Mouse (Mus musculus) forebrain, embryonic 12.5 days (tissue): ENCODE results near the gene Fndc9. TPM values are rescaled to one million over a fixed set of nuclear protein-coding genes. Genes with fewer than 3 reads are reported as not detected.

ENCODE experiments used
- ATAC-seq: fragments of 200-750 bp; cut with Nextera tagmentation; 2 replicates; pipeline ENCODE4 v1.8.0; 2017; ENCODE audit warnings: moderate TSS enrichment; ENCODE audit not compliant: low FRiP score
- H3K27ac ChIP-seq: fragments of 300-500 bp; sonication (generic); 2 replicates; pipeline ENCODE4 v1.5.1; 2016; ENCODE audit warnings: mild to moderate bottlenecking
- H3K27me3 ChIP-seq: fragments of 300-500 bp; sonication (generic); 2 replicates; pipeline ENCODE4 v1.6.1; 2016; ENCODE audit warnings: mild to moderate bottlenecking
- H3K36me3 ChIP-seq: fragments of 300-500 bp; sonication (generic); replicated peaks from 2 replicates; pipeline ENCODE4 v1.6.1; 2016; ENCODE audit warnings: mild to moderate bottlenecking
- H3K4me1 ChIP-seq: fragments of 300-500 bp; sonication (generic); 2 replicates; pipeline ENCODE4 v1.6.1; 2016
- H3K4me2 ChIP-seq: fragments of 300-500 bp; sonication (generic); 2 replicates; pipeline ENCODE4 v1.6.1; 2016; ENCODE audit warnings: mild to moderate bottlenecking, moderate library complexity
- H3K4me3 ChIP-seq: fragments of 300-500 bp; sonication (generic); replicated peaks from 2 replicates; pipeline ENCODE4 v1.5.1; 2016; ENCODE audit warnings: mild to moderate bottlenecking
- H3K9ac ChIP-seq: fragments of 300-500 bp; sonication (generic); 2 replicates; pipeline ENCODE4 v1.6.1; 2016; ENCODE audit warnings: mild to moderate bottlenecking
- H3K9me3 ChIP-seq: fragments of 300-500 bp; sonication (generic); 2 replicates; pipeline ENCODE4 v1.6.1; 2016
- WGBS: fragments of 180-500 bp; shearing (Covaris S2); methylation state at CpG from one replicate; pipeline ENCODE4 v1.1.7; 2016; 5-methylcytosine and 5-hydroxymethylcytosine counted together
- polyA plus RNA-seq: library from polyadenylated mRNA; unstranded; fragments of >200 nt; fragmentation: Nextera tagmentation; extraction: Ambion mirVana; gene quantifications from 2 replicates; pipeline ENCODE4 v1.2.1, GENCODE M21; 2016

Gene Fndc9
- polyA plus RNA-seq: 1.1 and 1.7 TPM in 2 replicates

DNA sequence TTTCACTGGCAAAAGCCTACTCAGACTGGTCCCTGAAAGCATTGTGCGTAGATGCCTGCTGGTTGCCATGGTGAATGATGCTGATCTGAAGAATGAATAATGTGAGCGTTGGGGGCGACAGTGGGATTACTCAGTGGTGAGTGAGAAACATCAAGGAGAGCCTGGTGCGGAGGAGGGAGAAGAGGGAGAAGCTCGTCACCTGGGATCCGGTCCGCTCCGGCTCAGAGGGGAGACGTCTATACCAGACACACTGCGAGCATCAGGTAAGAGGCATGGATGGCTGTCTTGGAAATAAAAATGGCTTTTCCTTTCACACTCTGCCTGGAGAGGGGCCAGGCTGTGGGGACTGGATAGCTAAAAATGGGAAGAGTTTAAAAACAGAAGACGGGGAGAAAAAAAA is at the start of gene Fndc9:
Fndc9 (plus strand) TSS at position 198 of the 400 bp plus-strand sequence.
- ATAC-seq: peak; percentile 76
- no peak within 1 kb of the TSS for H3K4me3 ChIP-seq
- 0 out of 2 replicates have a peak within 1 kb of the TSS, but pooled peaks have one; percentile 4 for H3K9ac ChIP-seq
- H3K27me3 ChIP-seq: no peaks in the 10 kb centered on the region
- H3K4me2 ChIP-seq: peak within 1 kb of the TSS; percentile 29; the same call in 1 of the 2 replicates
- 30% methylated on average over 11 of the region's 11 CpGs for WGBS
- peaks cover 38% of the 10 kb centered on the region for H3K36me3 ChIP-seq
- H3K27ac ChIP-seq: 0 out of 2 replicates have a peak within 1 kb of the TSS, but pooled peaks have one; percentile 42
- H3K9me3 ChIP-seq: no peaks in the 10 kb centered on the region
- peaks cover 20% of the 10 kb centered on the region for H3K4me1 ChIP-seq

DNA sequence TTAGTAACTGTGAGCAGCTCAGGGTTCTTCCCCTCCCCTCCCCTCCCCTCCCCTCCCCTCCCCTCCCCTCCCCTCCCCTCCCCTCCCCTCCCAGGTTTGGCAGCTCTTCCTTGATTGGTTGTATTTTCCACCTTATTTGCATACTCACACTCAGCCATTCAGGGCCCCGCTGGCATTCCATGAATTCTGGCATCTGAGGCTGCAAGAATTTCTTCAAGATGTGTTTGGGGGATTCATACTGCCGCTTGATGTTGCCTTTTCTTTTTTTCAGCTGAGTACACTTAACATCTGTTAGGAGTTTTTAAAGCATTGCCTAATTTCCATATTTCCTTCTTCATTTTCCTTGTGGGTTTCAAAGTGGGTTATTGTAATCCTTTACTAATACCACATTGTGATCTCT is 47.0 kb upstream of the Fndc9 start:
- Histone ChIP-seq H3K27ac (no peak overlapping the region), H3K4me2 (no peak overlapping the region), H3K4me1 (peaks cover 5% of the 10 kb centered on the region; the same call in 1 of the 2 replicates), H3K36me3 (0 out of 2 replicates have a peak, but pooled peaks cover 3% of the 10 kb centered on the region), H3K9ac (no peak overlapping the region), H3K9me3 (no peaks in the 10 kb centered on the region), H3K27me3 (no peaks in the 10 kb centered on the region), H3K4me3 (no peak overlapping the region)
- no peak for ATAC-seq
- 68% methylated on average over 2 of the region's 2 CpGs for WGBS

DNA sequence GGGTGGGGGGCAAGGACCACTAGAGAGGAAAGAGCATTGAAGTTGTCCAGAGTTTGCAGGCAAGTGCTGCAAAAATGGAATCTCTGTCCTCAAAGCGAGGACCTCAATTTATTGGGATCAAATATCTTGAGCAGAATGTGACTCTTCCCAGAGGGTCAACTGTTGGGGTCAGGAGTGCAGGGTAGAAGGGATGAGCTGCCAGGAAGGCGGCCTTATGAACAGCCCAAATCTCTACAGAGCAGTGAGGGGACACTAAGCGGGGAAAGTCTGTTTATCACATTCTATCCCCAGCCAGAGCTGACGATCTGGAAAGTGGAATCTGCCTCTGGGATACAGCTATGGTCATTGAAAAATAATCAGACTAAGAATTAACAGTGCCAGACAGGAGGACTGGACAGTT is 41.2 kb upstream of the Fndc9 start:
- ATAC-seq: no peak
- no peak overlapping the region for H3K4me3 ChIP-seq
- no peaks in the 10 kb centered on the region for H3K9me3 ChIP-seq

DNA sequence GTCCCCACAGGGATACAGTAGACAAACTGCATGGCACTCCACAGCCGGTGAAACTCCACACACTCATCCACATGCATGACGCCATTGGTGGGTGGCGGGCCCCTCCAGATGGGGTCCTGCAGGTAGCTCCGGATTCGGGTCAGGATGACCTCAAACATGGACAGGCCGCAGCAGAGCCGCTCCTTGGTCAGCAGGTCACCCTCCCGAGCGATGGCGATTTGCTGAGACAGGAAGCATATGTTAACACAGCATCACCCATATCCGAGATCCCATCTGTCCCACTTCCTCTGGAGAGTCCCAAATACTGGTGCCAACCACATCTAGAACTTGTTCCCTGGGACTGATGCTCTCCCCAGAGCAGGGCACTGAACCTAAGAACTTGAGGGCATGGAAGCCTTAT is 34.7 kb upstream of the Fndc9 start:
- H3K9ac ChIP-seq: no peak overlapping the region
- H3K4me1 ChIP-seq: no peaks in the 10 kb centered on the region
- H3K9me3 ChIP-seq: no peaks in the 10 kb centered on the region
- 95% methylated on average over 11 of the region's 11 CpGs for WGBS
- no peak for ATAC-seq
- no peak overlapping the region for H3K4me3 ChIP-seq
- H3K36me3 ChIP-seq: peaks cover 68% of the 10 kb centered on the region
- no peak overlapping the region for H3K27ac ChIP-seq
- H3K4me2 ChIP-seq: no peak overlapping the region
- no peaks in the 10 kb centered on the region for H3K27me3 ChIP-seq

More for the DNA sequence above, 41.2 kb upstream of the Fndc9 start:
- WGBS: 82% methylated on average over 4 of the region's 4 CpGs
- peaks cover 45% of the 10 kb centered on the region for H3K36me3 ChIP-seq
- no peak overlapping the region for H3K27ac ChIP-seq
- no peaks in the 10 kb centered on the region for H3K4me1 ChIP-seq
- no peaks in the 10 kb centered on the region for H3K27me3 ChIP-seq
- H3K4me2 ChIP-seq: no peak overlapping the region
- no peak overlapping the region for H3K9ac ChIP-seq

DNA sequence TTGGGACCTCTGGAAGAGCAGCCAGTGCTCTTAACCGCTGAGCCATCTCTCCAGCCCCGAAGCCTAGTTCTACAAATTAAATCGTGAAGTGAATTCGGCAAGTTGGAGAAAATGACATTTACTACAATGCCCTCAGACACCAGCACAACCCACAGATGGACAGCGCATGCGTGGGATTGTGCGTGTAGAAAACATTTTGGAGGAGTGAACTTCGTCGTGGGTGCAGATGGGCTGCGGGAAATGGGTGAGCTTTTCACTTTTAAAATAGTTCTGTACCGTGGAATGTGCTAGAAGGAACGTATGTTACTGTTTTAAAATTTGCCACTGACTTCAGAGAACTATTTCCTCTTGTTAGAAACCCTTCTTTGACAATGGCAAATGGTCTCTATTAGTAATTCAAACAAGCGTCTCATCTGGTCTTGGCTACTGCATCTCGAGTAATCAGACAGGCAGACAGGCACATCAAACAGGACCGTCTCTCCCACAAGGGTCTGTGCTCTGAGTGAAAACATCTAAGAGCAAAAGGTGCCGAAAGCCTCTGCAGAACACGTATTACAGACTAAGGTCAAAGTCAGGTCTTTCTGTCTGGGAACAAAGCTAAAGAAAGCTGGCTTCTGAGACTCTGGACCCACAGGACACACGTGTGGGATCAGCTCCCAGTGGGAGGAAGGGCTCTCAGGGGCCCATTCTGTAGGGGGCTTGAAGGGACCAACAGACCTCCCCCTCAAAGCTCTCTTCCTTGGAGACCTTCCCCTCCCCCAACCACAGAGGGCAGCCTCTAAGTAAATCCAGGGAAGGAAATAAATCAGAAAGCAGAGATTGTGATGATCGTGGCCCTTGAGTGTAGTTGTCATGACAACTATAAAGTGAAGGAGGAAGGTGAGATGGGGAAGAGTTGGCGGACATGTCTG is 33.4 kb upstream of the Fndc9 start:
- no peak for ATAC-seq
- WGBS: 78% methylated on average over 20 of the region's 20 CpGs
- Histone ChIP-seq H3K9ac (no peak overlapping the region), H3K27me3 (no peaks in the 10 kb centered on the region), H3K9me3 (no peaks in the 10 kb centered on the region), H3K4me1 (no peaks in the 10 kb centered on the region), H3K27ac (no peak overlapping the region), H3K36me3 (peaks cover 74% of the 10 kb centered on the region), H3K4me3 (no peak overlapping the region), H3K4me2 (no peak overlapping the region)

DNA sequence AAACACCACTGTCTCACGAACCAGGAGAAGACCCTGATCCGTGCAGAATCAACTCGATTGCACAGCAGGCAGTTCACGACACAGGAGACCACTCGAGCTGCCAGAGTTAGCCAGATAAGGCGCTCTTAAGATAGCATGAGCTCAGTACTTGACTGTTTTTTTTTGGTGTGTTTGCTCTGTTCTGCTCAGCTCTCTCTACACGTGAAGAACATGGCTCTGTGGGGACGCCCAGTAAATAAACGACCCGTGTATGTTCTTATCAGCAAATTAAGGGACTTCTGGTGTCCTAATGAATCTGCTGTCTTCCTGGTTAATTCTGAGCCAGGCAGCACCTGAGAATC is 32.8 kb upstream of the Fndc9 start:
- ATAC-seq: no peak
- Histone ChIP-seq H3K36me3 (peaks cover 75% of the 10 kb centered on the region), H3K27ac (no peak overlapping the region)

DNA sequence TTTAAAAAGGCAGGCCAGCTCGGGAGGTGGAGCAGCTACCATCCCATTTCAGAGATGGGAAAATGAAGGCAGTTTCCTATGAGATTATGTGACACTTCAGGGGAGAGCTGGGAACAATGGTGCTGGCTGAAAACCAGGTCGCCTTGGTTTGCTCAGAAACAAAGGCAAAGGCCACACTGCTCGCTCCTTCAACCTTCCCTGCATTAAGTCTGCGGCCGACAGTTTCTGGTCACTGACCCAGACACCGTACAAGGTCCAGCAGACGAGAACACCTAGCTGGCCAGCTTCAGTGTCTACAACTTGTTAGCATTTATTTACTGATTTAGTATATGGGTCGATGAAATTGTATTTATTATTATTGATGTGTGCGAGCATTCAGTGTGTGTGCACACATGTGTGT is 30.5 kb upstream of the Fndc9 start:
- H3K4me2 ChIP-seq: no peak overlapping the region
- H3K4me3 ChIP-seq: no peak overlapping the region
- 87% methylated on average over 9 of the region's 9 CpGs for WGBS
- ATAC-seq: no peak
- peaks cover 2% of the 10 kb centered on the region; the same call in 1 of the 2 replicates for H3K4me1 ChIP-seq
- no peak overlapping the region for H3K27ac ChIP-seq
- H3K27me3 ChIP-seq: no peaks in the 10 kb centered on the region
- H3K36me3 ChIP-seq: peaks cover 67% of the 10 kb centered on the region
- H3K9ac ChIP-seq: no peak overlapping the region
- H3K9me3 ChIP-seq: no peaks in the 10 kb centered on the region

More for the DNA sequence above, 32.8 kb upstream of the Fndc9 start:
- Histone ChIP-seq H3K27me3 (no peaks in the 10 kb centered on the region), H3K9me3 (no peaks in the 10 kb centered on the region), H3K4me3 (no peak overlapping the region), H3K4me2 (no peak overlapping the region), H3K4me1 (no peaks in the 10 kb centered on the region), H3K9ac (no peak overlapping the region)
- WGBS: 78% methylated on average over 10 of the region's 10 CpGs

DNA sequence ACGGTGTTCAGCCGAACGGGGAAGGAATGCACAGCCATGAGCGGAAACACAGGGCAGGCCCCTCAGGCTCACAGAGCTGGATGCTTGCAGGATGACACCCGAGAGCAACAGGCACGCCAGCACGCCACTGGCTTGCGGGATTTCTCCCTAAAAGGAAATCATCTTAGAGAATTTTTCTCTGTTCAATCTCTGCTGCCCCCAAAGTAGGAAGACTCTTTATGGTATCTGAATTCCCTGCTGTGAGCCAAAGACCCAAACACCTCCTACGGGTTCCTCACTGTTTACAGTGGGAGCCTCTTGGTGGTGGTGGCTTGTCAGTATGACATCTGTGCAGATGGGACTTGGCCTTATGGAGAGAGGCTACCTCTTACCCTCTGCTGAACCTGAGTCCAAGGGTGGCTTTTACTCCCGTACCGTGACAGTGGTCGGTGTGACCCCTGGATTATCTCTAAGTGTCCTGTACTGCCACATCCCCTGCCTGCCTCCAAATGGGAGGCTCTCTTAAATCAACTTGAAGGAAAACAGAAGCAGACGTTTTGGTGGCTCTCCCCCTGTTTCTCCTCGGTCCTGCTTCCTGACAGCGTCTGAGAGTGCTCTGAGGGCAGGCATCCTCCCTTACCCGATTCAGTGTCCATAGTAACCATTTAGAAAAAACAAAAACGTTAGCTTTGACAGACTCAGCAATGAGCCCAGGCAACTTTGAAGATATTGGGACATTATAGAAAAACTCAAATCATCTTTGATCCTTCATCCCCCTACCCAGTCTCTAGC is 29.5 kb upstream of the Fndc9 start:
- Histone ChIP-seq H3K4me3 (no peak overlapping the region), H3K36me3 (peaks cover 57% of the 10 kb centered on the region), H3K27me3 (no peaks in the 10 kb centered on the region), H3K9me3 (no peaks in the 10 kb centered on the region), H3K27ac (no peak overlapping the region), H3K4me1 (peaks cover 6% of the 10 kb centered on the region; the same call in 1 of the 2 replicates), H3K9ac (no peak overlapping the region), H3K4me2 (no peak overlapping the region)
- 77% methylated on average over 17 of the region's 17 CpGs for WGBS
- no peak for ATAC-seq

DNA sequence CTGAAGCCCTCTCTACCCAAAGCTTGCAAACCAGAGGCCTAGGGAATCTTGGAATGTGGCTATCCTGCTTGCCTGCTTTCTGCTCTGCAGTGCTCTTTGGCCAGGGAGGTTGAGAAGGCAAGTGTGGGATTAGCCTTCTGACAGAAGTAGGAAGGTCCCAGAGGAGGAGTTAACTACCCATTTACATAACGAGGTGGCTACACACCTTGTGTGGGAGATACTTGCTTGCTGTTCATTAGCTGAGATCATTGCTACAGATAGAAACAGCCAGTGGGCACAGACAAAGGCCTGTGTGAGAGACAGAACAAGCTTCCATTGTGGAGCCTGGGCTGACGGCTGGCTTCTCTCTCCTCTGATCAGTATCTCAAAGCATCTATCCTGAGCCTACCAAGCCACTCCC is 25.4 kb upstream of the Fndc9 start:
- 17% methylated on average over 2 of the region's 2 CpGs for WGBS
- no peak for ATAC-seq
- H3K27ac ChIP-seq: no peak overlapping the region

DNA sequence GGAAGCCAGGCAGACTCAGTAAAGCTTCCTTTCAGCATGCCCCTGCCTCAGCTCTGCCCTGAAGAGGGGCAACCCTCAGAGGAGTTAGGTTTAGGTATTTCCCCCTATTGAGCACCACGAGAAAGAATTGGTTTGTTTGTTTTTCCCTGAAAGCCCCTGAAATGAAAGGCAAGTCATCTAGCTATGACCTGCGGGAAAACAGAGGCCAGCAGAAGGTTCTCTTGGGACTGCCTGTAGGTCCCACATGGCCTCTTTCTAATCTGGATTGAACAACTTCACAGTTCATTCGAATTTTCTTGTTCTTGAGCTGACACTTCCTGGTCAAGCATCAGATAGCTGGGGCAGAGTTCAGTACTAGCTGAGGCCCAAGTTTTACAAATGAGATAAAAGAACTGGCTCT is 23.5 kb upstream of the Fndc9 start:
- no peak for ATAC-seq
- Histone ChIP-seq H3K27ac (no peak overlapping the region), H3K4me1 (peaks cover 12% of the 10 kb centered on the region), H3K27me3 (no peaks in the 10 kb centered on the region), H3K4me3 (no peak overlapping the region), H3K36me3 (peaks cover 23% of the 10 kb centered on the region), H3K9ac (no peak overlapping the region), H3K4me2 (no peak overlapping the region), H3K9me3 (no peaks in the 10 kb centered on the region)
- 43% methylated on average over 3 of the region's 3 CpGs for WGBS

More for the DNA sequence above, 25.4 kb upstream of the Fndc9 start:
- no peak overlapping the region for H3K4me2 ChIP-seq
- H3K4me1 ChIP-seq: peaks cover 12% of the 10 kb centered on the region
- no peak overlapping the region for H3K4me3 ChIP-seq
- no peaks in the 10 kb centered on the region for H3K27me3 ChIP-seq
- H3K9ac ChIP-seq: no peak overlapping the region
- H3K36me3 ChIP-seq: peaks cover 38% of the 10 kb centered on the region
- H3K9me3 ChIP-seq: no peaks in the 10 kb centered on the region

DNA sequence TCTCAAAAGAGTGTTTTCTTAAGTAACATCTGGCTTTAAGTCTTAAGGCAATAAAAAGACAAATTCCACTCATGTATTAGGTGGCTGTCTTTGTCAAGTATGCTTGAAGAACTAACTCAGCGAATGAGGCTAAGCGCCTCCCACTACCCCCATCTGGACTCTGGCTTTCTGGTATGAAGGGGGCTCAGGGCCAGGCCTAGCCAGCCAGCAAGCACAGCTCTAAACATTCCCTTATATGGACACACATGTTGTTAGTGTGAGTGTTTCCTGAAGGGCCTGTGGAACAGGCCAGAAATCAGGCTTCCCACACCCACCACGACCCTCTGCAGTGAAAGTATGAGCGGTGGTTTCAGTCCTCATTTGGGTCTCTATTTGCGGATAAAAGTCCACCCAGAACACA is 21.5 kb upstream of the Fndc9 start:
- H3K4me2 ChIP-seq: no peak overlapping the region
- H3K27ac ChIP-seq: 0 out of 2 replicates have a peak overlapping the region, but pooled peaks have one; percentile 36
- peaks cover 22% of the 10 kb centered on the region for H3K4me1 ChIP-seq
- no peak overlapping the region for H3K4me3 ChIP-seq
- H3K9me3 ChIP-seq: no peaks in the 10 kb centered on the region
- WGBS: 89% methylated on average over 5 of the region's 5 CpGs
- ATAC-seq: no peak
- H3K9ac ChIP-seq: no peak overlapping the region
- peaks cover 6% of the 10 kb centered on the region; the same call in 1 of the 2 replicates for H3K36me3 ChIP-seq
- no peaks in the 10 kb centered on the region for H3K27me3 ChIP-seq
